Mouse (Mus musculus) embryonic fibroblast, embryonic 13.5 days (primary cell): Measurements from ENCODE around the gene Agfg2.

Experiments used
- CTCF ChIP-seq: IDR thresholded peaks from 2 replicates; pipeline ENCODE4 v1.5.1; 2011; ENCODE audit warnings: mild to moderate bottlenecking, control low read depth, low read length, moderate library complexity, borderline replicate concordance; ENCODE audit not compliant: insufficient read depth
- POLR2A ChIP-seq: IDR thresholded peaks from 2 replicates; pipeline ENCODE4 v1.6.1; 2011; ENCODE audit warnings: low read depth, mild to moderate bottlenecking, control low read depth, low read length, moderate library complexity

- TF ChIP-seq POLR2A (no peak), CTCF (no peak)
Measured at GRCm38 (mm10) chr5:137633397-137634084, 51.0 kb downstream of the Agfg2 start.
